Mouse (Mus musculus): ENCODE results near the gene Rpf1.

Rpf1 gene

DNA sequence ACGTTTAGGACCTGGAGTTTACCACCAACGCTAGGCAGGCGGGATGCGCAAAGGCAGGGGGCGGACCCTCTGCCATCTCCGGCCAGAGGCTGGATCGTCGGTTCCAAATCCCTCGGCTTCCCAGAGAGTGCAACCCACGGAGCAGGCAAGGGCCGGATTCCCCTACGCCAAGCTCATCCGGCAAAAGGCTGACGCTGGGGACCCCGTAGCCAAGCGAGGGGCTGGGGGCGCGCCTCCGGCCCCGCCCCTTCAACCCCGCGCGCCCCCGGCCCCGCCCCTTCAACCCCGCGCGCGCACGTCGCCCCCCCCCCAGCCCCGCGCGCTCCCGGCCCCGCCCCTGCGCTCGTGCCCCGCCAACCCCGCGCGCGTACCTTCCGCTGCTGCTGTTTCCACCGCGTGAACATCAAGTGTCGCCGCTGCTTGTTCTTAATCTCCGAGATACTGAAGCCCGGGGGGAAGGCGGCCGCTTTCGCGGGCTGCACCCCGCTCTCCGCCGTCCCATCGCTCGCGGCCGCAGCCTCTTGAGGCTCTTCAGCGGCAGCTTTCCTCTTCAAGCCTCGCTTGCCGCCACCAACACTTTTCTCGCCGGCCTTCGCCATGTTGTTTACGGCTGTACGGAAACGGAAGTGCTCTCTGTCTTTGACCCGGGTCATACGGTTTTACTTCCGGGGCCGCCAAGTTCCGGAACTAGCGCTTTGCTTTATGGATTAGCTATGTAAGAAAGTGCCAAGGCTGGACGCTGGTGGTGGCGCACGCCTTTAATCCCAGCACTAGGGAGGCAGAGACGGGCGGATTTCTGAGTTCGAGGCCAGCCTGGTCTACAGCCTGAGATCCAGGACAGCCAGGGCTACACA lies at the start of gene Rpf1:
TSS of gene Rpf1 (minus strand) at position 632 of the 854 bp plus-strand sequence.
- DNase-seq = peak; percentile 81

- DNase-seq = no peak
These were observed 49.7 kb upstream of the Rpf1 start for GRCm38 (mm10) chr3:146570939-146571338.

- DNase-seq = no peak
These were observed 49.0 kb upstream of the Rpf1 start, which contains the start of gene Uox for GRCm38 (mm10) chr3:146570148-146570782. Uox (plus strand) TSS chr3:146570426.

GRCm38 (mm10) chr3:146569594-146569993 lies 48.4 kb upstream of the Rpf1 start:
- DNase-seq = no peak

- no peak for DNase-seq
These were observed 46.8 kb upstream of the Rpf1 start for GRCm38 (mm10) chr3:146567884-146568530.

DNA sequence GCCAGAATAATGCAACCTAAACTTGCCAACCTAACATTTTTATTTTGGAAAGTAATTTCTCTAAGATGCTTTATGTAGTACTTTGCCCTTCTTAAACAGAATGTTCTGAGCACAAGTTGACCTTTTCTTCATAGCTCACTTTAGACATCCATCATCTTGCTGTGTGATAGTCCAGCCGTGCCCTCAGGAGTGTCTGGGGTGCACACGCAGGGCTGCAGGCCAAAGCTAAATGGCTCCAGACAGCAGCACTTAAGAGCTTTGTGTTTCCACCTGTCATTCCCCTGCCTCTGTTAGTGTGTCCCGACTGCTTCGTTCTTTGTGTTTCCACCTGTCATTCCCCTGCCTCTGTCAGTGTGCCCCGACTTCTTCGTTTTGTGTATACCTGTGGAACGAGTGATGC lies 46.1 kb upstream of the Rpf1 start:
- no peak for DNase-seq

GRCm38 (mm10) chr3:146565065-146565411 lies 43.8 kb upstream of the Rpf1 start:
- DNase-seq = no peak

DNA sequence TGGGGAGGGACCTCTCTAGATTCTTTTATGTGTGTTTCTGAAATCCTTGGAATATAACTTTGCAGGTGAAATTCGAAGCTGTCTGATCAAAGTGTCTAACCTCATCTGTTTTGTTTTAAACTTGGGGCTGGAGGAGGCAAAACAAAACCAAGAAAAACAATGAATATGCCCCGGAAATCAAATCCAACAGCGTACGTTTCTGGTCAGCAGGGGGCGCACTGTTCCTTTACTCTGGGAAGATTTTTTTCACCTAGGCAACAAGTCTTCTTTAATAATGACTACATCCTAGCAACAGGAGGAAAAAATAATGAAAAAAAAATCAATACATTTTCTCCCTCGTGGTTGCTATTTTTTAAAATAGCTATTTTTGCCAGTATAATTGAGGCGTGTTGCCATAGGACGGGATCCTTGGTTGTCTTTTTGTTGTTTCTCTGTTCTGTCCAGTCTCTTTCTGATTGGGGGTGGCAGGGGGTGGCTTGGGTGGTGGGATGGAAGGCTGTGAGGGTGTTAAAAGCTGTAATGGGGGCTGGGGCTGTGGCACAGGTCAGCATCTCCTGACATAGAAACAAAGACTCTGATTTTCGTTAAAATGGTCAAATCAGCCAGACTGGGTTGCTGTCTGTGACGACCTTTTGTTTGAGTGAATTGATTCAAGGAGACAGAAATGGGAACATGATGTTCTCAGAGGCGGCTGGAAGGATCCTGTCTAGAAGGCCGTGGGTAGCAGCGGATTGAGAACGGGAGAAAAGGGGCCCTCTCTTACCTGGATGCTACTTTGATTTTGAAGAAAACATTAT lies 43.2 kb upstream of the Rpf1 start:
- DNase-seq = peak; percentile 94

GRCm38 (mm10) chr3:146562936-146563335 lies 41.7 kb upstream of the Rpf1 start:
- no peak for DNase-seq

DNA sequence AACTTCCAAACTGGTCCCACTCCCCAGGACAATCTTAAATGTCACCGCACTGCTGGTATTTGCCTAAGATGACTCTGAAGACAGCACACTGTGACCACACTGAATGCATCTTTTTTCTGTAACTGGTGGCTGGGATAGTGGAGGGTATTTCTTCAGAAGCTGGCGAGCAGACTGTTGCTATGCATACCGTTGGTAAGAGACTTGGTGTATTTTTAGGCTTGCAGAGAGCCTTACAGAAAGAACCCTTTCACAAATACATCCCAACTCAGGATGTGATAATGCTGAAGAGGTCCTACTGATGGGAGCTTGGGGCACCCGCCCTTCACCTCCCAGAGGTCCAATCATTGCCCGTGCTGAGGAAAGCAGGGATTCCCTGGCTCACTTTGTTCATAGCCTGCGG lies 36.3 kb upstream of the Rpf1 start:
- DNase-seq = no peak

GRCm38 (mm10) chr3:146556567-146556966 lies 35.3 kb upstream of the Rpf1 start:
- DNase-seq = no peak

GRCm38 (mm10) chr3:146554816-146555215 lies 33.6 kb upstream of the Rpf1 start:
- no peak for DNase-seq

DNA sequence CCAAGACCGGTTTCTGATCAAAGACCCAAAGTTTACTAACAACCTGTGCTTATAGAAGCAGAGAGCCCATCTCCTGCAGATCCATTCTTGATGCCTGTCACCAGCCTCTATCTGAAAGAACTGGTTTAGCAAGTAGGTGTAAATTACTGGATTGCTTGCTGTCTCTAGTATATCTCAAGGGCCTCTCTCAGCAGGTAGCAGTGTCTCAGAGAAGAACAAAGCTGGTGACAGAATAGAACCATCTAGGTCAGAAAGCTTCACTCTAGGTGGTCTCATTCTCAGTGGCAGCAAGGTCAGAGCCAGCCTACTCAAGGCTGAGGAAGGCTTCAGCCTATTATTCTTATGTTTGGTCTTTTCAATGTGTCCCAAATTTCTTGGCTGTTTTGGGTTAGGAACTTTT lies 22.4 kb upstream of the Rpf1 start:
- no peak for DNase-seq

DNA sequence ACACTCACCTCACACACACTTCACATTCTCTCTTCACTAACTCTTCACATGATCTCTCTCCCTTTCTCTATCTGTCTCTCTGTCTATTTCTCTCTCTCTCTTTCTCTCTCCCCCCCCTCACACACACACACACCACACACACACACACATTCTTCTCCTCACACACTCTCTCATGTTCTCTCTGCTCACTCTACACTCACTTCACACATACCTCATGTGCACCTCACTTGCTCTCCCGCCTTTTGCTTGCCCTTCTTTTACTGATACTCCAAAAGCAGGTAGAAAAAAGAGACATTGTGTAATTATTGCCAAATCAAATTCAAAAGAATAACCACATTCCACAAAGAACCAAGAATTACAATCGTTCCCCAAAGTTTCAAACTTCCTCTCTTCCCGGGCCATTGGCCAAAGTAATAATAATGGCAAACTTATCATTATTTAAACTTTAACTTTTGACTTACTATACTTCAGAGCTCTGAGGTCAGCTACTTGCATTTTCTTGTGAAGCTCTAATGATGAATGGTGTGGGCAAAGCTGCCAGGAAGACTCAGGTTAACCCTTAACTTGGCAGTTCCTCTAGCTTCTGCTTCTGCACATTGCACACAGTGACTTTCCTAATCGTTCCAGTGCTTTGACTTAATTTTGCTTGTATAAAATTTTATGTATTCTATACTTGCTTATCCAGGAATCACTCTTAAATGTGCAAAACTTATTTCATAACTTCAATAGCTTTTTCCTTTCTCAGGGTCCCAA lies 19.5 kb upstream of the Rpf1 start:
- DNase-seq = no peak

- no peak for DNase-seq
These were observed 13.8 kb upstream of the Rpf1 start for GRCm38 (mm10) chr3:146534986-146535385.

GRCm38 (mm10) chr3:146528335-146528734 lies 7.1 kb upstream of the Rpf1 start:
- DNase-seq = no peak

GRCm38 (mm10) chr3:146521652-146522020 lies 407 bp upstream of the Rpf1 start:
- no peak for DNase-seq

DNA sequence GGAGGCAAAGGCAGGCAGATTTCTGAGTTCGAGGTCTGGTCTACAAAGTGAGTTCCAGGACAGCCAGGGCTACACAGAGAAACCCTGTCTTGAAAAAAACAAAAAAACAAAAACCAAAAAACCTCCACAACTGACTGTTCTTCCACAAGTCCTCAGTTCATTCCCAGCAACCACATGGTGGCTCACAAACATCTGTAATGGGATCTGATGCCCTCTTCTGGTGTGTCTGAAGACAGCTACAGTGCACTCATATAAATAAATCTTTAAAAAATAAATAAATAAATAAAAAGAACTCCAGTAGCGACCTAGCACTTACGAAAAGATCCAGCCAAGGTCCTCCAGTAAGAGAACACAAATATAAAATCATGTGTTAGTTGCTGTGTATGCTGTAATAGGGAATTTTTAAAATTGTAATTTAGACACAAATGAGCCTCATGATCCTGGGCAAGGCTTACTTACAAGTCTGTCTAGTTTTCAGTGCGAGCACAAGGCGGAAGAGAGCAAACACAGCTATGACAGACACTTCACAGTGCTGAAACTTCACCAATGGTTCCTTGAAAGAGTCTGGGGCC lies 917 bp downstream of the Rpf1 start:
- no peak for DNase-seq

DNA sequence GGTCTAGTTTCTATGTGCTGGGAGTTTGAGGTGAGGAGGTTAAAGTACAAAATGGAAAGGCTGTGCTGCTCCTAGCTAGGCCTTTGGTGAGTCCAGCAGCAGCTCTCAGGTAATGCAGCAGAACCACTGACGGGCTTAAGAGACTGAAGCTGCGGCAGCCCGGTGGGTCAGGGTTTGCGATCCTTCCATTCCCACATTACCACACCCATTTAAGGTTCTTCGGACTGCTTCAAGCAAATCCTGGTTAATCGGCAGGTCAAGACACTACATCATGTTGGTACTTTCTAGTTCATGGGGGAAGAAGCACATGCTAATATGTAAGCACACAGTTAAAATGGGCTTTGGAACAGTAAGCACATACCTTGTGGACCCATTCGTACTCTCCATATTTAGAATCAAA lies 14.5 kb downstream of the Rpf1 start:
- no peak for DNase-seq

- DNase-seq = no peak
These were observed 19.6 kb downstream of the Rpf1 start for GRCm38 (mm10) chr3:146501601-146502123.

DNA sequence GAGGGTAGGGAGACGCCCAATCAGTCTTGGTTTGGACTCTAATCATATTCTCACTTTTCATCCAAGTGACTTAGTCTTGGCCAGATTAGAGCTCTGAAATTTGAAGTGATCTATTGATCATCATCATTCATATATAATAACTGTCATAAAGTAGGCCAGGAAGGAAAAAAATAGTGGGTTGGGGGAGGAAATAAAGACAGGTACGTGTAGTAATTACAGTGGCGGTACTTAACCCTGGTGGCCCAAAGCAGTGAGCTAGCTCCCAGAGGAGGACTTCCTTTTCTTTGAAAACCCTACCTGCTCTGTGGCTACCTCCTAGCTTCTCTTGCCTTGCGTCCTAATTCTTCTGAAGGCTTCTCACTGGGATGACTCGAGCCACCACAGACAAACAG lies 20.4 kb downstream of the Rpf1 start:
- no peak for DNase-seq
